Mouse (Mus musculus) olfactory bulb, adult 2 months (tissue): ENCODE measurements around the gene Strn4.

ENCODE experiments used
- CTCF ChIP-seq: fragments of 200-500 bp; IDR thresholded peaks from 2 replicates; pipeline ENCODE4 v1.5.1; 2012; ENCODE audit warnings: low read depth, mild to moderate bottlenecking, low read length, moderate library complexity; ENCODE audit not compliant: insufficient read depth
- POLR2A ChIP-seq: fragments of 200-500 bp; IDR thresholded peaks from 2 replicates; pipeline ENCODE4 v1.6.1; 2012; ENCODE audit warnings: mild to moderate bottlenecking, low read depth, low read length, moderate library complexity; ENCODE audit not compliant: insufficient read depth

GRCm38 (mm10) chr7:16884334-16884733 is 68.6 kb downstream of the Strn4 start:
- TF ChIP-seq POLR2A, result no peak
- no peak for TF ChIP-seq CTCF
